Mouse (Mus musculus) stomach, embryonic 15.5 days (tissue): ENCODE measurements around the gene Gdpgp1. TPM values are rescaled to one million over a fixed set of nuclear protein-coding genes. Genes with fewer than 3 reads are reported as not detected.

ENCODE experiments used
- ATAC-seq: fragments of 200-750 bp; cut with Nextera tagmentation; 2 replicates; pipeline ENCODE4 v1.8.0; 2017; ENCODE audit warnings: low read depth, moderate number of reproducible peaks, moderate TSS enrichment; ENCODE audit not compliant: insufficient read depth, low FRiP score
- H3K27ac ChIP-seq: fragments of 300-500 bp; sonication (generic); 2 replicates; pipeline ENCODE4 v1.5.1; 2015; ENCODE audit warnings: mild to moderate bottlenecking, inconsistent platforms
- H3K27me3 ChIP-seq: fragments of 300-500 bp; sonication (generic); replicated peaks from 2 replicates; pipeline ENCODE4 v1.6.1; 2015; ENCODE audit warnings: inconsistent platforms
- H3K36me3 ChIP-seq: fragments of 300-500 bp; sonication (generic); 2 replicates; pipeline ENCODE4 v1.6.1; 2015; ENCODE audit warnings: inconsistent platforms
- H3K4me1 ChIP-seq: fragments of 300-500 bp; sonication (generic); 2 replicates; pipeline ENCODE4 v1.6.1; 2015; ENCODE audit warnings: inconsistent platforms
- H3K4me2 ChIP-seq: fragments of 300-500 bp; sonication (generic); 2 replicates; pipeline ENCODE4 v1.6.1; 2015; ENCODE audit warnings: mild to moderate bottlenecking, inconsistent platforms
- H3K4me3 ChIP-seq: fragments of 300-500 bp; sonication (generic); replicated peaks from 2 replicates; pipeline ENCODE4 v1.5.1; 2015; ENCODE audit warnings: inconsistent platforms
- H3K9ac ChIP-seq: fragments of 300-500 bp; sonication (generic); 2 replicates; pipeline ENCODE4 v1.6.1; 2015; ENCODE audit warnings: inconsistent platforms
- H3K9me3 ChIP-seq: fragments of 300-500 bp; sonication (generic); 2 replicates; pipeline ENCODE4 v1.6.1; 2016; ENCODE audit warnings: inconsistent platforms
- WGBS: fragments of 180-500 bp; shearing (Covaris S2); methylation state at CpG from one replicate; pipeline ENCODE4 v1.1.7; 2015; 5-methylcytosine and 5-hydroxymethylcytosine counted together
- polyA plus RNA-seq: library from polyadenylated mRNA; unstranded; fragments of >200 nt; fragmentation: Nextera tagmentation; extraction: Ambion mirVana; gene quantifications from 2 replicates; pipeline ENCODE4 v1.2.1, GENCODE M21; 2015

The Gdpgp1 gene
- polyA plus RNA-seq, 1 experiment from 2014 or later, result 5.2 TPM

DNA sequence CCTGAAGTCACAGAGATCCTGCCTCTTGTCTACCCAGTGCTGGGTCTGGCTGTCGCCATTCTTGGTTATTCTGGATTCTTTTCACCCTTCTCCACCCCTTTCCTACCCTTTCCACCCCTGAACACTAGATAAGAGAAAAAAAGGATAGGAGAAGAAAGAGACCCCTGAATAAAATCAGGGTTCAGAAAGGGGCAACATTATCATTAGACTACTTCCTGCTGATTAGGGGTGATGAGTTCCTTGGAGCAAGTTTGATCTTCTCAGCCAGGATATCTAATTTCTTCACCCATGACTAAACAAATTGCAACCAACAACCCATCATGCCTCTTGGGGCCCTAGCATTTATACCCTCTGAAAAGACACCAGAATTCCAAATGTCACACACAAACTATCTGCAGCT lies 35.1 kb downstream of the Gdpgp1 start:
- no peak overlapping the region for H3K4me2 ChIP-seq
- ATAC-seq, result no peak
- no peak overlapping the region for H3K9ac ChIP-seq
- no peak overlapping the region for H3K4me3 ChIP-seq
- H3K27me3 ChIP-seq, result no peaks in the 10 kb centered on the region
- no peaks in the 10 kb centered on the region for H3K9me3 ChIP-seq
- no peak overlapping the region for H3K27ac ChIP-seq
- 70% methylated on average over 1 of the region's 1 CpGs for WGBS
- H3K36me3 ChIP-seq, result peaks cover 27% of the 10 kb centered on the region
- H3K4me1 ChIP-seq, result no peaks in the 10 kb centered on the region; the same call in 1 of the 2 replicates

- Histone ChIP-seq H3K9ac (peak within 1 kb of the TSS; percentile 72), H3K4me3 (peak within 1 kb of the TSS; percentile 81), H3K27ac (peak within 1 kb of the TSS; percentile 51), H3K9me3 (no peaks in the 10 kb centered on the region), H3K4me2 (peak within 1 kb of the TSS; percentile 84), H3K27me3 (no peaks in the 10 kb centered on the region), H3K36me3 (peaks cover 31% of the 10 kb centered on the region), H3K4me1 (no peaks in the 10 kb centered on the region; the same call in 1 of the 2 replicates)
- 4% methylated on average over 21 of the region's 21 CpGs for WGBS
- ATAC-seq, result peak; percentile 92
Observed at GRCm38 (mm10) chr7:80268897-80269750, 36.5 kb downstream of the Gdpgp1 start, which contains the start of gene Vps33b. Gene Vps33b (plus strand): TSS chr7:80269649.

GRCm38 (mm10) chr7:80269751-80270255 lies 37.1 kb downstream of the Gdpgp1 start:
- H3K27ac ChIP-seq, result peak overlapping the region; percentile 51
- ATAC-seq, result peak; percentile 44; the same call in 1 of the 2 replicates

GRCm38 (mm10) chr7:80273456-80273855 lies 40.8 kb downstream of the Gdpgp1 start:
- H3K27me3 ChIP-seq, result no peaks in the 10 kb centered on the region
- no peaks in the 10 kb centered on the region; the same call in 1 of the 2 replicates for H3K4me1 ChIP-seq
- H3K27ac ChIP-seq, result no peak overlapping the region
- H3K9ac ChIP-seq, result no peak overlapping the region
- no peak for ATAC-seq
- 88% methylated on average over 2 of the region's 2 CpGs for WGBS
- no peak overlapping the region for H3K4me2 ChIP-seq
- H3K9me3 ChIP-seq, result no peaks in the 10 kb centered on the region
- H3K4me3 ChIP-seq, result no peak overlapping the region
- H3K36me3 ChIP-seq, result peaks cover 32% of the 10 kb centered on the region

More at GRCm38 (mm10) chr7:80269751-80270255, 37.1 kb downstream of the Gdpgp1 start:
- WGBS, result under 1% methylated on average over 23 of the region's 23 CpGs
- Histone ChIP-seq H3K27me3 (no peaks in the 10 kb centered on the region), H3K36me3 (peaks cover 31% of the 10 kb centered on the region), H3K4me3 (peak overlapping the region; percentile 81), H3K4me2 (peak overlapping the region; percentile 84), H3K9me3 (no peaks in the 10 kb centered on the region), H3K9ac (peak overlapping the region; percentile 72), H3K4me1 (no peaks in the 10 kb centered on the region; the same call in 1 of the 2 replicates)

DNA sequence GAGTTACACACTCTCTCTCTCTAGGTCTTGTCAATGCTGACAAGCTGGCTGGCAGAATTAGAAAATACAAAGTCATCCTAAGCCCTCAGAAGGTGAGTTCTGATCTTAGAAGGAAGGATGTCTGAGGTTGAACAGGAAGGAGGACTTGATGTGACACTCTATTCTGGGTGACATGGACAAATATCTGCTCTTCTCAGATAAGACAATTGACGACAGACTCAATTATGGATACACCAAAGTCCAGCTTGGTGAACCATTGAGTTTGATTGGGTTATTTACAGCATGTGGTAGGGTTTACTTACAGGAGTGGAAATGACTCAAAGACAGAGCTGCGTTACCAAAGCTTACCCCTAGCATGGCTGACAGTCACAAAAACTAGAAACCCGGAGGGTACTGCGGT lies 43.7 kb downstream of the Gdpgp1 start:
- Histone ChIP-seq H3K9ac (no peak overlapping the region), H3K27ac (no peak overlapping the region), H3K9me3 (no peaks in the 10 kb centered on the region), H3K27me3 (no peaks in the 10 kb centered on the region), H3K4me2 (no peak overlapping the region), H3K4me1 (no peaks in the 10 kb centered on the region), H3K4me3 (no peak overlapping the region), H3K36me3 (peaks cover 37% of the 10 kb centered on the region)
- 91% methylated on average over 4 of the region's 4 CpGs for WGBS
- no peak for ATAC-seq

DNA sequence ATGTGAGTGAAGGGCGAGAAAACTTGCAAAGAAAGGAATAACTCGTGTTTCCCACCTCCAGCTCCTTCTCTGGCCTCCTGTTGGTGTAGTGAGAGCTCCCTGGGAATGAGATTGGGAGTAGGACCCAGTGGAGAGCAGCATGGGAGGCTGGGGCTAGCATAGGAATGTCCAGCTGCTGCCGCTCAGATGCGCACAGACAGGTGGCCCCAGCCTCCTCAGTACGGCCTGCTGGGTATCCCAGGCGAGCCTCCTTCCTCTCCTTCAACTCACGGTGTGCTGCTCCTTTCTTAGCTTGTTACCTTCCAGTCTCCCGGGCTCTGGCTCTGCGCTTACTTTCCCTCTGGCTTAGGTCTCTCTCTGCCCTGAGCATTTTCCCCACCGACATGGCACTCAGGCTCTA lies 47.4 kb downstream of the Gdpgp1 start:
- ATAC-seq, result no peak
- no peak overlapping the region for H3K9ac ChIP-seq
- H3K4me3 ChIP-seq, result no peak overlapping the region
- WGBS, result 81% methylated on average over 10 of the region's 10 CpGs
- no peak overlapping the region for H3K27ac ChIP-seq
- no peaks in the 10 kb centered on the region for H3K9me3 ChIP-seq
- no peaks in the 10 kb centered on the region for H3K4me1 ChIP-seq
- H3K36me3 ChIP-seq, result peaks cover 31% of the 10 kb centered on the region
- H3K4me2 ChIP-seq, result no peak overlapping the region
- H3K27me3 ChIP-seq, result no peaks in the 10 kb centered on the region

GRCm38 (mm10) chr7:80280998-80281397 lies 48.3 kb downstream of the Gdpgp1 start:
- H3K36me3 ChIP-seq, result peaks cover 32% of the 10 kb centered on the region
- no peak for ATAC-seq
- 84% methylated on average over 2 of the region's 2 CpGs for WGBS

GRCm38 (mm10) chr7:80281646-80282045 lies 49.0 kb downstream of the Gdpgp1 start:
- Histone ChIP-seq H3K27ac (no peak overlapping the region), H3K4me3 (no peak overlapping the region), H3K9me3 (no peaks in the 10 kb centered on the region), H3K4me2 (no peak overlapping the region), H3K4me1 (no peaks in the 10 kb centered on the region), H3K36me3 (peaks cover 32% of the 10 kb centered on the region), H3K9ac (no peak overlapping the region), H3K27me3 (no peaks in the 10 kb centered on the region)
- 83% methylated on average over 3 of the region's 3 CpGs for WGBS
- ATAC-seq, result no peak

More at GRCm38 (mm10) chr7:80280998-80281397, 48.3 kb downstream of the Gdpgp1 start:
- no peak overlapping the region for H3K27ac ChIP-seq
- H3K9me3 ChIP-seq, result no peaks in the 10 kb centered on the region
- no peaks in the 10 kb centered on the region for H3K4me1 ChIP-seq
- no peak overlapping the region for H3K4me2 ChIP-seq
- H3K27me3 ChIP-seq, result no peaks in the 10 kb centered on the region
- H3K4me3 ChIP-seq, result no peak overlapping the region
- no peak overlapping the region for H3K9ac ChIP-seq

GRCm38 (mm10) chr7:80283226-80283918 lies 50.7 kb downstream of the Gdpgp1 start:
- no peak for ATAC-seq
- Histone ChIP-seq H3K4me3 (no peak overlapping the region), H3K4me2 (no peak overlapping the region), H3K4me1 (no peaks in the 10 kb centered on the region), H3K27ac (no peak overlapping the region), H3K27me3 (no peaks in the 10 kb centered on the region), H3K9me3 (no peaks in the 10 kb centered on the region), H3K9ac (no peak overlapping the region), H3K36me3 (peaks cover 29% of the 10 kb centered on the region)
- WGBS, result 82% methylated on average over 3 of the region's 3 CpGs

DNA sequence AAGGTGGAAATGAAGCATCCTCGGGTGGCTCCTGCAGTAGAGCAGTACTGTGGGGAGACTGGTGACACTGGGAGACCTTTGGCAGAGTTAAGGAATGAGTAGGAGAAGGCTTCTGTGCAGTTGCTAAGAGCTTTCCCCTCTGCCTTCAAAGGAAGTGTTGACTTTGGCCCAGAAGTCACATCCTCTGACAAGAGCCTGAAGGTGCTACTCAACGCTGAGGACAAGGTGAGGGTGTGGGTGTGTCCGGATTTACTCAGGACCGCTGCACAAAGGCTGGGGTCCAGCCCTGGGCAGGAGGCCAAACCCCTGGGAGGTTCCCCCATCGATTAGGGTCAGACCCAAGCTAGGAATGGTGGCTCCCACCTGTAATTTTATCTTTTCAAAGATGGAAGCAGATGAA lies 51.7 kb downstream of the Gdpgp1 start:
- Histone ChIP-seq H3K36me3 (peaks cover 29% of the 10 kb centered on the region), H3K27me3 (no peaks in the 10 kb centered on the region), H3K4me3 (no peak overlapping the region)

GRCm38 (mm10) chr7:80285725-80286124 lies 53.1 kb downstream of the Gdpgp1 start:
- no peak overlapping the region for H3K27ac ChIP-seq
- H3K4me2 ChIP-seq, result no peak overlapping the region
- H3K36me3 ChIP-seq, result peaks cover 25% of the 10 kb centered on the region
- no peak overlapping the region for H3K9ac ChIP-seq
- H3K4me1 ChIP-seq, result no peaks in the 10 kb centered on the region
- WGBS, result 91% methylated on average over 6 of the region's 6 CpGs
- no peaks in the 10 kb centered on the region for H3K9me3 ChIP-seq
- ATAC-seq, result no peak
- no peak overlapping the region for H3K4me3 ChIP-seq
- no peaks in the 10 kb centered on the region for H3K27me3 ChIP-seq

More for the DNA sequence above, 51.7 kb downstream of the Gdpgp1 start:
- H3K9me3 ChIP-seq, result no peaks in the 10 kb centered on the region
- no peak for ATAC-seq
- H3K9ac ChIP-seq, result no peak overlapping the region
- WGBS, result 90% methylated on average over 5 of the region's 5 CpGs
- no peak overlapping the region for H3K4me2 ChIP-seq
- H3K27ac ChIP-seq, result no peak overlapping the region
- no peaks in the 10 kb centered on the region for H3K4me1 ChIP-seq

GRCm38 (mm10) chr7:80287736-80288135 lies 55.1 kb downstream of the Gdpgp1 start:
- no peak overlapping the region for H3K27ac ChIP-seq
- WGBS, result 73% methylated on average over 10 of the region's 10 CpGs
- H3K4me1 ChIP-seq, result no peaks in the 10 kb centered on the region
- peaks cover 24% of the 10 kb centered on the region for H3K36me3 ChIP-seq
- no peaks in the 10 kb centered on the region for H3K27me3 ChIP-seq
- H3K9ac ChIP-seq, result no peak overlapping the region
- ATAC-seq, result no peak
- H3K4me3 ChIP-seq, result no peak overlapping the region
- H3K4me2 ChIP-seq, result no peak overlapping the region
- H3K9me3 ChIP-seq, result no peaks in the 10 kb centered on the region
